Mouse (Mus musculus) erythroblast, embryonic 14.5 days (primary cell): ENCODE results near the gene Plekhg1. TPM values are rescaled to one million over a fixed set of nuclear protein-coding genes. Genes with fewer than 3 reads are reported as not detected.

Experiments used
- H3K27me3 ChIP-seq: 2 replicates; pipeline ENCODE4 v1.6.1; 2012; ENCODE audit warnings: inconsistent platforms; ENCODE audit not compliant: control insufficient read depth
- H3K36me3 ChIP-seq: 2 replicates; pipeline ENCODE4 v1.6.1; 2012; ENCODE audit warnings: mild to moderate bottlenecking, inconsistent platforms; ENCODE audit not compliant: control insufficient read depth
- H3K4me1 ChIP-seq: 2 replicates; pipeline ENCODE4 v1.6.1; 2012; ENCODE audit warnings: inconsistent platforms; ENCODE audit not compliant: control insufficient read depth
- H3K4me3 ChIP-seq: replicated peaks from 2 replicates; pipeline ENCODE3; 2012; ENCODE audit warnings: moderate library complexity, mild to moderate bottlenecking, inconsistent platforms
- H3K9me3 ChIP-seq: 2 replicates; pipeline ENCODE4 v1.6.1; 2012; ENCODE audit warnings: low read length, inconsistent platforms, mixed read lengths; ENCODE audit not compliant: control insufficient read depth
- GATA1 ChIP-seq: IDR thresholded peaks from 2 replicates; pipeline ENCODE4 v1.6.1; 2012; ENCODE audit warnings: low read length, inconsistent platforms, mixed read lengths
- TAL1 ChIP-seq: IDR thresholded peaks from 3 replicates; pipeline ENCODE4 v1.6.1; 2012; ENCODE audit warnings: low read length, inconsistent platforms, mixed read lengths
- polyA plus RNA-seq: library from polyadenylated mRNA; stranded (reverse); fragments of >175 nt; gene quantifications from 2 replicates; pipeline ENCODE4 v1.2.3, GENCODE M21; 2012

The Plekhg1 gene
- polyA plus RNA-seq, 1 experiment, result not detected

DNA sequence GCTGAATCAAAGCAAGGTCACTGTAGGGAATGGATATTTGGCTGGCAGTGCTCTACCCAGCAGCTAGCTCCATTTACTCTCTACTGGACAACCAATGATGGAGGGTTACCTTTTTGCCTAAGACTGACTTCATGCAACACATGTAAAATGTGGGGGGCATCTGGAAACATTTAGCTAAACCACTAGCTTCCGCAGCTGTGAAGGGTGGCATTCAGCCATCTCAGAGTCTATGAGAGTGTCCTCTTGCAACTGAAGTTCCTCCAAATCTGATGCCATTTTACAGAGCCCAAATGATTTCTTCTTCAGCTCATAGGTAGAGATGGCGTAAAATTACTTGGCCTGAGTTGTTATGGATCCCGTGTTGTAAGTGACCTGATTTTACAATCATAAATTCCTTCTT is 67.8 kb downstream of the Plekhg1 start:
- TF ChIP-seq GATA1, result no peak
- no peak for TF ChIP-seq TAL1
- H3K4me3 ChIP-seq, result no peak overlapping the region
- no peaks in the 10 kb centered on the region for H3K4me1 ChIP-seq

DNA sequence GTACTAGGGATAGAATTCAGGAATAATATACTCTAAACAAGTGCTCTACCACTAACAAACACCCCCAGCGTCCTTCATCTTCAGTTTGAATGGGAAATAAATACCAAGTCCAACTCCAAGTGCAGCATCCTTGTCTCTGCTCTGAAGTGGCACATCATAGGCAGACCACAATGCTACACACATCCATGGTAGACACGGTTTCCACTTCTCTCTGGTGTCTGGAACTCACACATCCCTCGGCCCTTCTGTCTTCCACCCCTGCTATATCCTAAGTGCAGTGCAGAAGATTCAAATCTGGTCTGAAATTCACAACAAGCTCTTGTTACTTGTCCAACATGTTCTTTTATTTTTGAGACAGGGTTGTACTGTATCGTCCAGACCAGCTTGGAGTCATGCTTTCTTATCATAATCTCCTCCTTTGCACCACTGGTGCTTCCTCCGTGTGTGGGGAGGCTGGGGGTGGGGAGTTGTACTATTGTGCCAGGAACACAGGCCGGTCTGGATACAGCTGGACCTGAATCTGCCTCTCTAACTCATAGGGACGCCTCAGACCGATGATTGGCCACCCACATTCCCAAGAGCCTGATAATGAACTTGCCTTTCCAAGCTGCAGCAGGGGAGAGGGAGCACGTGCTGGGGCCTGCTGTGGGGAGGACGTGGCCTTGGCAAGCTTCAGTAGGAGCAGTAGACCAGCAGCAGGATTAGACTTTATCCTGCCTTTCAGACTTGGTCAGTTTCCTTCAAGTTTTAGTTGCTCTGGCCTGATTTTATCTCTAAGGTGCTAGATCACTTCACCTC is 70.5 kb downstream of the Plekhg1 start:
- H3K36me3 ChIP-seq, result no peaks in the 10 kb centered on the region
- no peaks in the 10 kb centered on the region for H3K9me3 ChIP-seq
- no peak overlapping the region for H3K4me3 ChIP-seq
- H3K4me1 ChIP-seq, result no peaks in the 10 kb centered on the region
- H3K27me3 ChIP-seq, result no peaks in the 10 kb centered on the region
- TF ChIP-seq TAL1, result no peak
- no peak for TF ChIP-seq GATA1

More for the DNA sequence above, 67.8 kb downstream of the Plekhg1 start:
- Histone ChIP-seq H3K9me3 (no peaks in the 10 kb centered on the region), H3K27me3 (no peaks in the 10 kb centered on the region), H3K36me3 (no peaks in the 10 kb centered on the region)

DNA sequence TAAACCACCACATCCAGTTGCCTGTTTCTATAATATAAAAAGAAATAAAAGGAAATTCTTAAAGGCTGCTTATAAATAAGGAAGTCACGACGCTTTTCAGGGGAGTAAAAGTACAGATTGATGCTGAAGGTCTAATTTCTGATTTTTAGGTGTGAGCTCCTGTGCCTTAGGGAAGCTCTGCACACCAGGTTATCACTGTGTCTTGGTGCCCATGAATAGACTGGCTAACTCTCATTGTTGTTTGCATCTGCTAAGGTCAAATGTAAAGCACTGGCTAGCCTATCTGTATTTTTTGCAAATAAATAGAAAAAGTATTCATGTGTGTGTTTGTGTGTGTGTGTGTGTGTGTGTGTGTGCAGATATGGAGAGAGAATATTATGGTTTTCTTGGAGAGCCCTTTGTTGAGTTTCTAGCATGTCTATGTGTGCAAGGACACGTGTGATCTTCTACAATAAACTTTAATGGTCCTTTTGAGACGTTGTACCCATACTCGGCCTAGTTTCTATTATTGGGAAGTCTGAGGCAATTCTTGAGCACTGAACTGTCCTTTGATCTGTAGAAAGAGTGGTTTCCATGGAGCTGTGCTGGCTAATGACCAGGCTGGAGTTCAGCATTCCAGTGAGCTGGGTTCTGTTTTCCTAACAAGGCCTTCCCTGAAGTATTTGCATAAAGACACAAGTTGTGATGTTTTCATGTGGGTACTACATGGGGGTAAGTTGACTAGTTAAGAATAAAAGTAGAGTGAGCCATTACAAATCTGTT is 79.0 kb downstream of the Plekhg1 start:
- no peaks in the 10 kb centered on the region for H3K36me3 ChIP-seq
- no peaks in the 10 kb centered on the region for H3K9me3 ChIP-seq
- H3K27me3 ChIP-seq, result no peaks in the 10 kb centered on the region
- TF ChIP-seq TAL1 (no peak), GATA1 (no peak)
- H3K4me1 ChIP-seq, result no peaks in the 10 kb centered on the region
- H3K4me3 ChIP-seq, result no peak overlapping the region

DNA sequence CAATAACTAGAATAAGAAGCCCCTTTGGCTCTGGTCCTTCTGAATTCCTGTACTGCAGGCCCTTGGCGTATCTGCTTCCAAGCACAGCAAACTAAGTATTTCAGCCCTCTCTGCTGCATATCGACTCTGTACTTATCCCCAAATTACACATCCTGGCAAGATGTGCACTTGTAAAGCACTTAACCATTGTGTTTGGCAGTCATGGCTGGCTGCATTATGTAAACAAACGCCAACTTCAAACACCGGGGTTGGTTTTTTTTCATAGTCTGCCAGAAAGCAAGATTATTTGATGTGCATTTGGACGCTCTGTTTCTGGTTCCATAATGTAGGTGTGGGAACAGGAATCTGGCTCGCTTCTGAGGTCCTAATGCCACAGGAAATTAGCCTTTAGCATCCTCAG is 83.7 kb downstream of the Plekhg1 start:
- no peaks in the 10 kb centered on the region for H3K27me3 ChIP-seq
- TF ChIP-seq TAL1 (no peak), GATA1 (no peak)
- H3K4me3 ChIP-seq, result no peak overlapping the region
- H3K4me1 ChIP-seq, result no peaks in the 10 kb centered on the region
- no peaks in the 10 kb centered on the region for H3K36me3 ChIP-seq
- H3K9me3 ChIP-seq, result no peaks in the 10 kb centered on the region

DNA sequence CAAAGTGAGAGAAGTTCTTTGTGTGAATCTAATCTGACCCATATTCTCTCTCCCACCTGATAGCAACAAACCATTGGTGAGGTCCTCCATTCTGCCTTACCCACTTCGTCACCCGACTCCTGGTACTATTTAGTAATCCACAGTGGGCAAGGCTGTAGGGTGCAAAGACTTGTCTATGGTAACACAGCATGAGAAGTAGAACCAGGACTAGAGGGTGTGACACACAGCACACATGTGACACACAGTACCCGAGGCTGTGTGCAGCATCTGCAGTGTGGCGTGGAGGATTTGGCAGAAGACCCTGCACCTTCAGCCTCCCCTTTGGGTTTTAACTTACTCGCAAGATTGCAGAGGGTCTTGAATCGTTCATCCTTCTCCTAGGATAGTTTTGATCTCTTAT is 85.9 kb downstream of the Plekhg1 start:
- Histone ChIP-seq H3K4me1 (no peaks in the 10 kb centered on the region), H3K36me3 (no peaks in the 10 kb centered on the region), H3K9me3 (no peaks in the 10 kb centered on the region), H3K27me3 (no peaks in the 10 kb centered on the region), H3K4me3 (no peak overlapping the region)
- TF ChIP-seq TAL1 (no peak), GATA1 (no peak)

DNA sequence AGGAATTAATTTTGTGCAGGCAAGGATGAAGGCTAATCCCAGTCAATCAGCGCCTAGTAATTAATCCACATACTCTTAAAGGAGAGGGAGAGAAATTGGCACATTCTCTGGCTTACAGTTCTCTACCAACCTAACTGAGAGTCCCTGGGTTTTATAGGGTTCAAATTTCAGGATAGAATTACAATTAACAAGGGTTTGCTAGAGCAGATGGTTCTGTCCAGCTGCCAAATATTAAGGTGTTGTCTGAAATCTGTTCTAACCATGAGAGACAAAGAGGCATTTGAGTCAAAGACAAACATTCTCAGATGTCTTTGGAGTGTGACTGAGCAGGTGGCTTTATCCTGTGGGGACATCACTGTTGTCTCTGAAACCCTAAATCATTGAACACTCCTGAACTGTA is 87.2 kb downstream of the Plekhg1 start:
- H3K4me3 ChIP-seq, result no peak overlapping the region
- no peaks in the 10 kb centered on the region for H3K27me3 ChIP-seq
- no peaks in the 10 kb centered on the region for H3K36me3 ChIP-seq
- H3K9me3 ChIP-seq, result no peaks in the 10 kb centered on the region
- no peak for TF ChIP-seq TAL1
- TF ChIP-seq GATA1, result no peak
- H3K4me1 ChIP-seq, result no peaks in the 10 kb centered on the region

DNA sequence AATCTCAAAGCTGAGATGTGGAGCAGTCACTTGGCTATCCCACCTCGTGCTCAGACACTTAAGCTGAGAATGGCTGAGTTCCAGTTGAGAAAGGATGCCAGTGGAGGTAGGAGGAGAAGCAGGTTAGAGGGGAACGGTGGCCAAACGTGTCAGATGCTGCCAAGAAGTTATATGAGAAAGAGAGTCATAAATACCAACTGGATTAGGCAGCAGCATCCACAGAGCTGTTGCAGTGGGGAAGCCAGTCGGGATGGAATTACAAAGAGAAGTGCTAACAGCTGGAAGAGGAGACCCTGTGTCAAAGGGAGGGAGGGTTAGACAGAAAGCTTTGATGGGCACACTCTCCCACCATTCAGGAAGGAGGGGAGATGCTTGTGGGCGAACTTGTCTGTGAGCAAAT is 89.3 kb downstream of the Plekhg1 start:
- Histone ChIP-seq H3K4me3 (no peak overlapping the region), H3K36me3 (no peaks in the 10 kb centered on the region), H3K4me1 (no peaks in the 10 kb centered on the region), H3K27me3 (no peaks in the 10 kb centered on the region), H3K9me3 (no peaks in the 10 kb centered on the region)
- TF ChIP-seq GATA1, result no peak
- no peak for TF ChIP-seq TAL1

DNA sequence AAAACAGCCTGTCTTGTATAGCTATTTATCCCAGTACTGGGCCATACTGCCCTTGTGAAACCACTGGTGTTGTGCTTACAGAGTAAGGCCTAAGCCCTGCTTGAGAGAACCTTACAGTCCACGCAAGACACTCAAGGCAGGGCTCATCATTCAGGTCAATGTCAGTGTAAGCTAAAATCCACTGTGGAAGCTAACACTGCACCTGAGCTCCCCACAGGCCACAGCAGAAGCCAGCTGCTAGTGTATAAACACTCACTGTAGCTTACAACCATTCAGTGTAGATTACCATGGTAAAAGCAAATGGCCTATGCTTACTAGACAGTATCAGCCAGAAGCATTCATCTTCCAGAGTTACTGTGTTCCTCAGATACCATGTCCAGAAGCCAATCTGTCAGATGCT is 90.5 kb downstream of the Plekhg1 start:
- H3K27me3 ChIP-seq, result no peaks in the 10 kb centered on the region
- no peaks in the 10 kb centered on the region for H3K4me1 ChIP-seq
- H3K36me3 ChIP-seq, result no peaks in the 10 kb centered on the region
- TF ChIP-seq TAL1, result no peak
- no peak for TF ChIP-seq GATA1
- H3K4me3 ChIP-seq, result no peak overlapping the region
- H3K9me3 ChIP-seq, result no peaks in the 10 kb centered on the region

DNA sequence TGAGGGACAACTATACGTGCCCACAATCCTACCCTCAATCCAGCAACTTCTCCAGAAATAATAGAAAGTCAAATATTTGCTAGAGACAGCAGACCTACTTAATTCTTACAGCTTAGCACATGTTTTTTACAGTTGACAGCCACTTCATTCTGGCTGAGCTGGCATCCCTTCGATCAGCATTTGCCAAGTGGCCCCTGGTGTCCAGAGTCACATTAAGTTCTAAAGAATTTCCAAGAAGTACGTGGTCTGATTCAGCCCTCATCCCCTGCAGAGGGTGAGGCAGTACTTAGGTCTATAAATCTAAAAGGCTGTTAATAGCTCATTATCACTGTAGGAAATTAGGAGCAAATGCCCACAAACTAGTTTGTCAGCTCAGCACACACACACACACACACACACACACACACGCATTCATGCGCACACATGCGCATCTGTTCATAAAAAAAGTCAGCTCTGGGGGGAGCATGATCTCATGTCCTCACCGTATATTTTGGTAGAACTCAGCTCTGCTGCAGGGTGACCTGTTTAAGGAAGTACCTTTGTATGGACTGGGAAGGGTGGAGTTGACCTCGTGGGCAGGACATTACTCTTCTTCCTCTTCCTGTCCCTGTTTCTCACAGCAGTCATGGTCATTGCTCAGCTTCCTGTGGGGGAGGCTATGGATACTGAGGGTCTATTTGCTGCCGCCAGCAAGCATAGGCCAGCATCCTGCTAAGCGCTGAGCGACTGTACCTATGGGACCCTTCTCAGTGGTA is 91.6 kb downstream of the Plekhg1 start:
- TF ChIP-seq GATA1, result no peak
- TF ChIP-seq TAL1, result no peak
- no peaks in the 10 kb centered on the region for H3K36me3 ChIP-seq
- H3K4me3 ChIP-seq, result no peak overlapping the region
- no peaks in the 10 kb centered on the region for H3K27me3 ChIP-seq
- H3K9me3 ChIP-seq, result no peaks in the 10 kb centered on the region
- no peaks in the 10 kb centered on the region for H3K4me1 ChIP-seq
